Mouse (Mus musculus) thymus, adult 2 months (tissue): Measurements from ENCODE around the gene Kcnc3.

Experiments used
- CTCF ChIP-seq: fragments of 200-500 bp; IDR thresholded peaks from 2 replicates; pipeline ENCODE4 v1.5.1; 2012; ENCODE audit warnings: mild to moderate bottlenecking, control low read depth, low read length, moderate library complexity, borderline replicate concordance; ENCODE audit not compliant: control insufficient read depth, poor library complexity, insufficient read depth; ENCODE audit errors: extremely low read depth
- POLR2A ChIP-seq: fragments of 200-500 bp; IDR thresholded peaks from 2 replicates; pipeline ENCODE4 v1.6.1; 2012; ENCODE audit warnings: mild to moderate bottlenecking, low read length, control low read depth, moderate library complexity; ENCODE audit not compliant: control insufficient read depth, poor library complexity, insufficient read depth; ENCODE audit errors: extremely low read depth

- TF ChIP-seq CTCF (no peak), POLR2A (no peak)
Measured at GRCm38 (mm10) chr7:44600691-44601262, 10.3 kb downstream of the Kcnc3 start.
